Mouse (Mus musculus) neural tube, postnatal 0 days (tissue): Measurements from ENCODE around the gene Nipsnap1. TPM values are rescaled to one million over a fixed set of nuclear protein-coding genes. Genes with fewer than 3 reads are reported as not detected.

Source experiments
- microRNA-seq: library from miRNA; unstranded; fragments of <30 nt; microRNA quantifications from one replicate; pipeline ENCODE4, GENCODE M21; 2016
- polyA plus RNA-seq: library from polyadenylated mRNA; unstranded; fragments of >200 nt; fragmentation: Nextera tagmentation; extraction: Ambion mirVana; gene quantifications from 2 replicates; pipeline ENCODE4 v1.2.1, GENCODE M21; 2015

The Nipsnap1 gene
- 110 and 116 TPM in 2 replicates for polyA plus RNA-seq

GRCm38 (mm10) chr11:4873755-4874475 lies at the start of gene Nipsnap1:
TSS of gene Nipsnap1 (plus strand) at chr11:4873951.

GRCm38 (mm10) chr11:4849258-4849943 lies 24.4 kb upstream of the Nipsnap1 start, which contains the start of gene Nf2:
TSS of gene Nf2 (minus strand) at chr11:4849536.

GRCm38 (mm10) chr11:4894848-4895816 lies 21.4 kb downstream of the Nipsnap1 start, which contains the start of gene Thoc5:
TSS of gene Thoc5 (plus strand) at chr11:4895320.

Small RNAs within 50 kb of the gene (microRNA-seq; reads per million reads assigned to microRNA genes)
- not detected for gene Mir6918

Other genes starting within 250 kb of the Nipsnap1 start
- 15.1 and 16.0 TPM in 2 replicates for gene Ascc2, start 236.2 kb upstream of the Nipsnap1 start, polyA plus RNA-seq
- gene Uqcr10, start 169.6 kb upstream of the Nipsnap1 start, polyA plus RNA-seq: 1,112 and 1,229 TPM in 2 replicates
- 58.3 and 60.3 TPM in 2 replicates for gene Zmat5, start 169.3 kb upstream of the Nipsnap1 start, polyA plus RNA-seq
- gene Cabp7, start 127.2 kb upstream of the Nipsnap1 start, polyA plus RNA-seq: 12.4 and 13.4 TPM in 2 replicates
- 43.5 and 44.8 TPM in 2 replicates for gene Nf2, start 24.4 kb upstream of the Nipsnap1 start, polyA plus RNA-seq
- 31.0 and 32.6 TPM in 2 replicates for gene Thoc5, start 21.4 kb downstream of the Nipsnap1 start, polyA plus RNA-seq
- 59.7 and 69.0 TPM in 2 replicates for gene Nefh, start 74.1 kb downstream of the Nipsnap1 start, polyA plus RNA-seq
- 82.9 and 93.1 TPM in 2 replicates for gene Ap1b1, start 112.9 kb downstream of the Nipsnap1 start, polyA plus RNA-seq
- 5.3 and 6.1 TPM in 2 replicates for gene Rasl10a, start 184.2 kb downstream of the Nipsnap1 start, polyA plus RNA-seq
- 26.2 and 27.1 TPM in 2 replicates for gene Gas2l1, start 191.4 kb downstream of the Nipsnap1 start, polyA plus RNA-seq
- gene Rhbdd3, start 225.0 kb downstream of the Nipsnap1 start, polyA plus RNA-seq: 39.1 and 45.6 TPM in 2 replicates
- 328 and 384 TPM in 2 replicates for gene Ewsr1, start 225.3 kb downstream of the Nipsnap1 start, polyA plus RNA-seq